ENCODE assay signal across 18 mouse cellular contexts in genomic region chr9:25809562-25809961, GRCm38 (mm10).
"Had no signal": no experiment of that assay in that cellular context is flagged by ENCODE, and none has a peak within 500 bp of the region (broad histone marks: within the 10 kb centered on the region; RNA-seq: fewer than 3 reads in every experiment).

No protein-coding gene starts in this region.

- H3K4me1 ChIP-seq: midbrain, embryonic 10.5 days; midbrain, embryonic 12.5 days; neural tube, embryonic 13.5 days; neural tube, embryonic 15.5 days had no signal

- H3K4me3 ChIP-seq: midbrain, embryonic 10.5 days; midbrain, embryonic 12.5 days; myocyte; neural tube, embryonic 13.5 days; neural tube, embryonic 15.5 days had no signal

- H3K27ac ChIP-seq: midbrain, embryonic 10.5 days; midbrain, embryonic 12.5 days; neural tube, embryonic 13.5 days; neural tube, embryonic 15.5 days had no signal

- H3K4me2 ChIP-seq: lung, embryonic 14.5 days; midbrain, embryonic 12.5 days; neural tube, embryonic 13.5 days; neural tube, embryonic 15.5 days had no signal

- H3K36me3 ChIP-seq: midbrain, embryonic 10.5 days; midbrain, embryonic 12.5 days; neural tube, embryonic 13.5 days; neural tube, embryonic 15.5 days had no signal

- H3K9ac ChIP-seq: lung, embryonic 14.5 days; midbrain, embryonic 12.5 days; neural tube, embryonic 13.5 days; neural tube, embryonic 15.5 days had no signal

- H3K9me3 ChIP-seq: midbrain, embryonic 10.5 days; midbrain, embryonic 12.5 days; neural tube, embryonic 13.5 days; neural tube, embryonic 15.5 days had no signal

- H3K27me3 ChIP-seq: midbrain, embryonic 12.5 days; neural tube, embryonic 13.5 days; neural tube, embryonic 15.5 days had no signal

- DNase-seq: lung, adult 18-20 months; lung, embryonic 14.5 days; lung, postnatal 10 days; lung, postnatal 4 days; midbrain, embryonic 14.5 days; retina, postnatal 1 day; right cerebral cortex, adult 18-20 months; right cerebral cortex, postnatal 25 days; right cerebral cortex, postnatal 4 days; spleen, adult 18-20 months; thymus, adult 18-20 months; thymus, postnatal 25 days; thymus, postnatal 4 days had no signal
